Mouse (Mus musculus): ENCODE data around the gene RPS10-NUDT3. TPM values are rescaled to one million over a fixed set of nuclear protein-coding genes. Genes with fewer than 3 reads are reported as not detected.
A peak's percentile ranks its signal among the peaks of the same experiment; 100 is the strongest.

Gene RPS10-NUDT3
- total RNA-seq (2012; rRNA removed) = not detected in 2 replicates

DNA sequence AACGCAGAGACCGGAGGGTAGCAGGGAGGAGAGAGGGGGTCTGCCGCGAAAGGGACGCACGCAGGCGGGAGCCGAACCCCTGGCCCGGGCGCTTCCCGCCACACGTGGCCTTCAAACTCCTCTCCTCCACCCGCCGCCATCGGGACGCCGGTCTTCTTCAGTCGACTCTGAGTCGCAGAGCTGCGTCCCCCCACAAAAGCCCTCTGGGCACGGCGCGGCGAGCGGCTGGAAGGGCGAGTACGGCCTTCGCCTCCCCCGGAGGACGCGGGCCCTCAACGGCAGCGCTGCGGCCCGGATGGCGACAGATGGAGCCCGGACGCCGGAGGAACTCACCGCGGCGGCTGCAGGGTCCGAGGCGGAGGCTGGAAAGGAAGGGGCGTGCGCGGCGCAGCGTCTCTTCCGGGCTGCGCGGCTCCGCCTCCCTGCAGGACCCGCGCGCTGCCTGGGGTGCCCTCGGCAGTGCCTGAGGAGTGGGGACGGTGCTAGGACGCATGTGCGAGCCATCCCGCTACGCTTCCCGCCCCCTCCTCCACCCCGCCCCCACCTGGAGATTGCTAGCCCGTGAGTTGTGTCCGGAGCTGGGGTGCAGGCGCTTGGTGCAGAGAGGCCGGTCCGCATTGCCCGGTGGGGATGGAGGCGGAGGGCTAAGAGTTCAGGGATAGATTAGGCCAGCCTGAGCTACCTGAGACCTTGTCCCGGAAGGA, at the start of gene RPS10-NUDT3:
RPS10-NUDT3 (minus strand) TSS at position 352 of the 704 bp plus-strand sequence.
- peaks cover 0 to 13% of the 10 kb centered on the region in 2 experiments; a peak in 3 of 4 replicates for H3K4me1 ChIP-seq (ENCODE audit: control insufficient read depth in 2 of 2, insufficient read depth in 2 of 2, low read length in 2 of 2, poor library complexity in 1 of 2)
- in situ Hi-C loops (cut with MboI; ENCODE audit: low sequenced_read_pairs in 2 of 2, unreplicated experiment in 2 of 2) = no loop called here
- H3K9ac ChIP-seq (ENCODE audit: insufficient read depth, low read depth, low read length, poor library complexity, severe bottlenecking) = peak within 1 kb of the TSS; percentile 94
- H3K27ac ChIP-seq (ENCODE audit: insufficient read depth, low read depth, low read length, poor library complexity, severe bottlenecking) = peak within 1 kb of the TSS; percentile 95
- H3K4me3 ChIP-seq (ENCODE audit: insufficient read depth in 1 of 2, low read depth in 1 of 2, low read length in 2 of 2, poor library complexity in 1 of 2, severe bottlenecking in 1 of 2) = peak within 1 kb of the TSS; percentile 97 to 98
- H3K9me3 ChIP-seq (ENCODE audit: control insufficient read depth, insufficient read depth, low read depth, low read length) = no peaks in the 10 kb centered on the region
- H3K36me3 ChIP-seq (ENCODE audit: control insufficient read depth, insufficient read depth, low read length, poor library complexity, severe bottlenecking) = peaks cover 48% of the 10 kb centered on the region
- DNase-seq (ENCODE audit: low read depth, low spot score) = no peak
- TF ChIP-seq HCFC1 (IDR thresholded peaks at IDR 0.05; ENCODE audit: borderline replicate concordance, insufficient read depth, low read length) (no peak), ZNF384 (IDR thresholded peaks at IDR 0.05; ENCODE audit: low read depth, low read length) (no peak), MAFK (IDR thresholded peaks at IDR 0.05; ENCODE audit: insufficient read depth, low read depth, low read length) (0 out of 2 replicates have a peak, but pooled peaks have one; percentile 18)

DNA sequence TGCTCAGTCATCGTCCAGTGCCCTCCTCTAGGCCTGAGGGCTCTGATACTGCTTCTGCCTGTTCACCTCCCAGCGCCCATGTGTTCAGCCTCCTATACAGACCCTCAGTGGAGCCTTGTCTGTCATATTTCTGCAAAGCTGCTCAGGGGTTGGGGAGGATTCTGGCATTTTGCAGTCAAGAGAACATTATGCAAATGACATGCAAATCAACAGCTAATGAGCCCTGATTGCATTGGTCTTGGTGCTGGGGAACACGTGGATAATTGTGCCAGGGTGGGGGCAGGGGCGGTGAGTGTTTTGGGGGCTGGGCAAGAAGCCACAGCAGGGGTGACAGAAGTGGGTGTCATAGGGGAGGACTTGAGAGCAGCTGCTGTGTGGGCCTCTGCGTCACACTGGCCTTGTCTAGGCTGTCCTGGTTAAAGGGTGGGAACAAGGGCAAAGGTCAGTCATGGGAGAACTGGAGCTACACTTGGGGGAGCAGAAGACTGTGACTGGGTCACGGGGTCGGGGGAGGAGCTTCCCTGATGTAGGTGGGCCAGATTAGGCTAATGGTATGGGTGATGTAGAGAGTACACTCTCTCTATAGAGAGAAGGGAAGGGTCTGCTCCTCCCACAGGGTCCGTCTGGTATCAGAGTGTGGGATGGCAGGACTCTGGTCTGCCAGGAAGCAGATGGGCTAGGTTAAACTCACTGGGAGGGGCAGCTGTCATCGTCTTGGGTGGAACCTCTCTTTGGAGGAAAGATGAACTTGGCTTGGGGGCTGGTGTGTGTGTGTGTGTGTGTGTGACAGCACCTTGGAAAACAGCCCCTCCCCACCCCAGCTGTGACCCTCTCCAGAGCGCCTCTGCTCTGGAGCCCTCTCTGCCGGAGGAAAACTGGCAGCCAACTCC, 44.1 kb upstream of the RPS10-NUDT3 start:
- Histone ChIP-seq H3K27ac (ENCODE audit: insufficient read depth, low read depth, low read length, poor library complexity, severe bottlenecking) (no peak overlapping the region), H3K36me3 (ENCODE audit: control insufficient read depth, insufficient read depth, low read length, poor library complexity, severe bottlenecking) (no peaks in the 10 kb centered on the region), H3K9ac (ENCODE audit: insufficient read depth, low read depth, low read length, poor library complexity, severe bottlenecking) (no peak overlapping the region), H3K4me1 (ENCODE audit: control insufficient read depth in 2 of 2, insufficient read depth in 2 of 2, low read length in 2 of 2, poor library complexity in 1 of 2) (peaks cover 2 to 20% of the 10 kb centered on the region in 2 experiments; a peak in 3 of 4 replicates), H3K4me3 (ENCODE audit: insufficient read depth in 1 of 2, low read depth in 1 of 2, low read length in 2 of 2, poor library complexity in 1 of 2, severe bottlenecking in 1 of 2) (no peak overlapping the region), H3K9me3 (ENCODE audit: control insufficient read depth, insufficient read depth, low read depth, low read length) (no peaks in the 10 kb centered on the region)
- in situ Hi-C loops (cut with MboI; ENCODE audit: low sequenced_read_pairs in 2 of 2, unreplicated experiment in 2 of 2) = no loop called here
- no peak for TF ChIP-seq HCFC1 (IDR thresholded peaks at IDR 0.05; ENCODE audit: borderline replicate concordance, insufficient read depth, low read length)
- no peak for TF ChIP-seq ZC3H11A (IDR thresholded peaks at IDR 0.05; ENCODE audit: borderline replicate concordance, low read depth, low read length)
- no peak for TF ChIP-seq ZNF384 (IDR thresholded peaks at IDR 0.05; ENCODE audit: low read depth, low read length)
- TF ChIP-seq CHD2 (IDR thresholded peaks at IDR 0.05; ENCODE audit: low read depth, low read length) = no peak
- TF ChIP-seq MAFK (IDR thresholded peaks at IDR 0.05; ENCODE audit: insufficient read depth, low read depth, low read length) = no peak
- no peak for DNase-seq (ENCODE audit: low read depth, low spot score)

DNA sequence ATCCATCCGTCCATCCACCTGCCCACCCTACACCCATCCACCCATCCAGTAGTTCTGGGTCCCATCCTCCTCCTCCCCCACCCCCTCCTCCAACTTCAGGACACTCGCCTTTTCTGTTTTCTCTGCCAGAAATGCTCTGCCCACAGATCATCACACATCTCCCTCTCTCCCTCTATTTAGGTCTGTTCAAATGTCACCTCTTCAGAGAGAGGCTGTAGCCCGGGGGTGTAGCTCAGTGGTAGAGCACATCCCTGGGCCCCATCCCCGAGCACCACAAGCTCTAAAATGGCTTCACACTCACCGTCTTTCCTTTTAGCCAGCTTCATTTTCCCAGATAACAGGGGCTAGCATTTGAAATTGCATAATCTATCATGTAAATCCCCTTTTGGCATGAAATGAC, 42.7 kb upstream of the RPS10-NUDT3 start:
- no peaks in the 10 kb centered on the region for H3K36me3 ChIP-seq (ENCODE audit: control insufficient read depth, insufficient read depth, low read length, poor library complexity, severe bottlenecking)
- H3K4me1 ChIP-seq (ENCODE audit: control insufficient read depth in 2 of 2, insufficient read depth in 2 of 2, low read length in 2 of 2, poor library complexity in 1 of 2) = peaks cover 2 to 17% of the 10 kb centered on the region in 2 experiments; a peak in 3 of 4 replicates
- no peak for DNase-seq (ENCODE audit: low read depth, low spot score)
- no peaks in the 10 kb centered on the region for H3K9me3 ChIP-seq (ENCODE audit: control insufficient read depth, insufficient read depth, low read depth, low read length)
- no peak overlapping the region for H3K27ac ChIP-seq (ENCODE audit: insufficient read depth, low read depth, low read length, poor library complexity, severe bottlenecking)
- H3K9ac ChIP-seq (ENCODE audit: insufficient read depth, low read depth, low read length, poor library complexity, severe bottlenecking) = no peak overlapping the region; the same call in 1 of the 2 replicates
- TF ChIP-seq CHD2 (IDR thresholded peaks at IDR 0.05; ENCODE audit: low read depth, low read length) (no peak), ZNF384 (IDR thresholded peaks at IDR 0.05; ENCODE audit: low read depth, low read length) (no peak), HCFC1 (IDR thresholded peaks at IDR 0.05; ENCODE audit: borderline replicate concordance, insufficient read depth, low read length) (no peak), MAFK (IDR thresholded peaks at IDR 0.05; ENCODE audit: insufficient read depth, low read depth, low read length) (no peak), ZC3H11A (IDR thresholded peaks at IDR 0.05; ENCODE audit: borderline replicate concordance, low read depth, low read length) (no peak)
- no peak overlapping the region for H3K4me3 ChIP-seq (ENCODE audit: insufficient read depth in 1 of 2, low read depth in 1 of 2, low read length in 2 of 2, poor library complexity in 1 of 2, severe bottlenecking in 1 of 2)
- in situ Hi-C loops (cut with MboI; ENCODE audit: low sequenced_read_pairs in 2 of 2, unreplicated experiment in 2 of 2) = no loop called here

DNA sequence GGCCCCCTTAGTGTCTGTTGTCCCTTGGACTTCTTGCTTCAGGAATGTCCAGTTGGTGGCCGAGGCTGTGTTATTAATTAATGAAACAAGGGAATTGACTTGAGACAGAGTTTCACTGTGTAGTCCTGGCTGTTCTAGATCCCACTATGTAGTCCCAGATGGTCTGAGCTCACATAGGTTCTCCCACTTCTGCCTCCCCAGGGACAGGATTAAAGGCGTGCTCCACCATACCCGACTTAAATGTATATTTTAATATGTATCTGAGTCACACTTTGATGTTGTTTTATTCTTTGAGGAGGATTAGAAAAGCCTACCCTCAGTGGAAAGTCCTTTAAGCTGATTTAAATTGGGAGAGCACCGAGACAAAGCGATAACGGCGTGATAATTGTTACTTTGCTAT, 41.2 kb upstream of the RPS10-NUDT3 start:
- in situ Hi-C loops (cut with MboI; ENCODE audit: low sequenced_read_pairs in 2 of 2, unreplicated experiment in 2 of 2) = no loop called here
- Histone ChIP-seq H3K9me3 (ENCODE audit: control insufficient read depth, insufficient read depth, low read depth, low read length) (no peaks in the 10 kb centered on the region), H3K4me3 (ENCODE audit: insufficient read depth in 1 of 2, low read depth in 1 of 2, low read length in 2 of 2, poor library complexity in 1 of 2, severe bottlenecking in 1 of 2) (no peak overlapping the region), H3K9ac (ENCODE audit: insufficient read depth, low read depth, low read length, poor library complexity, severe bottlenecking) (no peak overlapping the region), H3K4me1 (ENCODE audit: control insufficient read depth in 2 of 2, insufficient read depth in 2 of 2, low read length in 2 of 2, poor library complexity in 1 of 2) (peaks cover 2 to 24% of the 10 kb centered on the region in 2 experiments; a peak in 3 of 4 replicates), H3K27ac (ENCODE audit: insufficient read depth, low read depth, low read length, poor library complexity, severe bottlenecking) (no peak overlapping the region), H3K36me3 (ENCODE audit: control insufficient read depth, insufficient read depth, low read length, poor library complexity, severe bottlenecking) (no peaks in the 10 kb centered on the region)
- no peak for DNase-seq (ENCODE audit: low read depth, low spot score)
- TF ChIP-seq MAFK (IDR thresholded peaks at IDR 0.05; ENCODE audit: insufficient read depth, low read depth, low read length) (no peak), ZNF384 (IDR thresholded peaks at IDR 0.05; ENCODE audit: low read depth, low read length) (no peak), ZC3H11A (IDR thresholded peaks at IDR 0.05; ENCODE audit: borderline replicate concordance, low read depth, low read length) (no peak), HCFC1 (IDR thresholded peaks at IDR 0.05; ENCODE audit: borderline replicate concordance, insufficient read depth, low read length) (no peak), CHD2 (IDR thresholded peaks at IDR 0.05; ENCODE audit: low read depth, low read length) (no peak)
